Mouse (Mus musculus): ENCODE measurements around the gene Nrap.

Gene Nrap

DNA sequence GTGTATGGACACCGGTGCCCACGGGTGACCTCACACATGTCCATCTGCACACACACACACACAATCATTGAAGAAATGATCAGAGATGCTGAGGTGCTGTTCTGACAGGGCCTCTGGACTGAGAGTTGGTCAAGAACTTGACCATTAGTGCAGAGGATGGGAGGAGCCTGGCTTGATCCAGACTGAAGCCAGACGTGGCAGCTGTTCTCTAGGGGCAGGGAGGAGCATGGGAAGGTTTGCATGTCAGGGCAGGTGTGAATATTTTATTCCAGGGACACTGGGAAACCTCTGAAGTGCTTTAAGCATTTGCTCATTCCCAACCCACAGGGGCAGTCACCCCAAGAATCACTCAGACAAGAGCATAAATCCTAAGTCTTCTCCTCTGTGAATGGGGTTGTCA lies 92.6 kb downstream of the Nrap start:
- DNase-seq, result no peak

DNA sequence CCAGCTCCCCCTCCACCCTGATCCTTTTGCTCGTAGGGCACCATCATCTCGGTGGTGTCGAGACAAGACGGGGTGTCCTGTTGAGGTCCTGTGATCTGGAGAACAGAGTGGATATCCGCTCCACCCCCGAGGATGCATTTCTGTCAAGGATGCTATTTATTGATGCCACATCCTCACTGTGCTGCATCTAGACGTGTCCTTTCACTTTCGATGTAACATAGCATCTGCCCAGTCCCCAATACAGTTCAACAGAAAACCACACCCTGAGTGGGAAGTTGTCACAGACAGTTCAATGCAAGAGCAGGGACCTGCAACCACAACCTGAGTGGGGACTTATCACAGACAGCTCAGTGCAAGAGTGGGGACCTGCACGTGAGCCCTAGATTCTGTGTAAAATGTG lies 93.2 kb downstream of the Nrap start:
- DNase-seq, result no peak

DNA sequence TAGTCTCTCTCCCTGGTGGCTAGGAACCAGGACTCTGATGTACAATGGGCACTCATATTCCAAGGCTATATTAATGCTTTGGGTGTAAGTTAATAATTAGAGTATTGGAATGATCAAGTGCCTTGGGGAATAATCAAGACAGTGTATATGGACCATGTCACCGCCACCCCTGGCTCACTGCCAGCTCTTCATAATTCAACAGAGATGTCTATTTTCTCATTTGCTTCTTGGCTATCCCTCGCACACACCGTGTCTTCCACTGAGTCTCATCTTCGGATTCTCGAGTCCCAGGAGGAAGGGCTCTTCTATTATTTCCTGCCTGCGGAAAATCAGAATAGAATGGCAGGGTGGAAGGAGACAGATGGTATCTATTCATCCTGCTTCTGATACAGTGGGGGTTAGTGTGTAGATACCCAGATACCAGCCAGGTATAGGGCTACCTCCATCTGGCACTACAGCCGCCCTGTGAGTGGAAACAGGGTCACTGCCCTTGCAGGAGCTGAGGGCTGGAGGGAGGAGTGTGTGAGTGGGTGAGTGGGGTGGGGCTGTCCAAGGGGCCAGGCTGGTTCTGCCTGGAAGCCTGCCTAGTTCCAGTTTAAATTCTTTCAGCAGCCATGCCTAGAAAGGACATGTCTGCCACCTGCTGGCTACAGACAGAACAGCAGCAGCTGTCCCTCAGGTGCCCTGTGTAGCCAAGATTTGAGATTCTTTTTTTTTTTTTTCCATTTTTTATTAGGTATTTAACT lies 95.0 kb downstream of the Nrap start:
- DNase-seq, result peak; percentile 72 to 80

DNA sequence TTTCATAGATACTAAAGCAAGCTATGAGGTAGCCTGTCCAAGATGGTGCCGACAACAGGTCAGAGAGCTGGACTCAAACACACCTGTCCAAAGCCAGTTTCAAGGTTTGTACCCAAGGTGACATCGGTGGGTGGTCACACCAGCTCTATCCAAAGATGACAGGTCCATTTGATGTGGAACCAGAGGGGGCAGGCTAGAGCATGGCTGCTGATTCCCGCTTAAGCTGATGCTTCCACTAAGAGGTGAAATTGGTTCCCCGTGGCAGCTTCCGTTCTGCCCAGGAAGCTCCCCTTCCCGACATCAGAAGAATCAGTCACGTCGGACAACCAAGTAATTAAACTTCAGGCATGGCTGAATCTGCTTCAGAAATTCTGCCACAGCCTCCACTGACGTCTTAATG lies 97.5 kb downstream of the Nrap start:
- DNase-seq, result no peak

- no peak for DNase-seq
Observed at GRCm38 (mm10) chr19:56291898-56292297, 97.9 kb downstream of the Nrap start.

DNA sequence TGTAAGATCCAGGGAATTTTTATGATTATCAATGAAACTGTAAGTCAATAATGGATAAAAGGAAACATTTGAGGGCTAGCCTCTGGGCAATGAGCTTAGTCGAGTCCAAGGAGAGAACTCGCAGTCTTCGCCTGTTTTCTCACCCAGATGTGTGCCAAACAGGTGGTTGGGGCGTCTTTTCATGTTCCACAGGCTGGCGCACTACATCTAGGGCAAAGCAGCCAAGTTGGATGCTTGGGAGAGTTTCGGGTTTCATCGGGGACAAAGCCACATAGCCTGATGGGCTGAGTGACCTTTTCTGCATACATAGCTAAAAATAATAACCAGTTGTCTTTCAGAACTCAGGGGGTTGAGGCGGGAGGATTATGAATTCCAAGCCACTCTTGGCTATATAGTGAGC lies 100.2 kb downstream of the Nrap start:
- no peak for DNase-seq

DNA sequence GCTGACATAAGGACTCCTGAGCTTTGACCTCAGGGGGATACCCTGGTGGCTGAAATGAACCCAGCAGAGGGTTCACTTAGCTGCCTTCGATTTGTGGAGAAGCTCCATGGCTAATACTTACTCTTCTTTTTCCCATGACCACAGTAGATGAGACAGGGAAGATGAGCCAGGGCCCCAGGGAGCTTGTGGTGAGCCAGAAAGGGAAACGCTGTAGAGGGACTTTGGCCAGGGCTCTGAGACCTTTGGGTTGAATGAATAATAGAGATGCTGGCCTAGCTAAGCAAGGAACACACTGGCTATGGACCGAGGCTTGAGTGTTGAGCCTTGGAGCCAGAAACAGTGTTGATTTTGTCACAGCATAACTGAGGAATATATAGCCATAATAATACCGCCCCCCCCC lies 101.4 kb downstream of the Nrap start:
- no peak for DNase-seq

GRCm38 (mm10) chr19:56287580-56288367 lies 102.1 kb downstream of the Nrap start:
- no peak for DNase-seq

DNA sequence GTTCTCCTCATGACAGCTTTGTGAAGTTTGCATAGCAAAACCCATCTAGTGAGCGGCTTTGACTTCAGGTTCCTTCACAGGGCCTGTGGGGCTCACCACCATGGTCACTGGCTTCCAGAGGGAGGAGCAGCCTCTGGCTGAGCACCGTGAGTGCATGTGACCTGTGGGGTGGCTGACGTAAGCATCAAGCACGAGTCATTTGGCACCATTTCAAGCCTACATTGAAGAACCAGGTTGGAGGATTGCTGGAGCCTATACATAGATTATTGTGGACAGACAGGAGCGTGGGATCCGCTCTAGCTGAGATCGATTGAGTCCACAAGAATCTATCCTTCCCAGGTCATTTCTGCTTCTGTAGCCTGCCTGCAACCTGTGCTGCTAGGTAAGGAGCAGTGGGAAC lies 103.0 kb downstream of the Nrap start, which contains the start of gene Habp2:
Habp2 (plus strand) TSS at position 272 of the 400 bp plus-strand sequence.
- no peak for DNase-seq

DNA sequence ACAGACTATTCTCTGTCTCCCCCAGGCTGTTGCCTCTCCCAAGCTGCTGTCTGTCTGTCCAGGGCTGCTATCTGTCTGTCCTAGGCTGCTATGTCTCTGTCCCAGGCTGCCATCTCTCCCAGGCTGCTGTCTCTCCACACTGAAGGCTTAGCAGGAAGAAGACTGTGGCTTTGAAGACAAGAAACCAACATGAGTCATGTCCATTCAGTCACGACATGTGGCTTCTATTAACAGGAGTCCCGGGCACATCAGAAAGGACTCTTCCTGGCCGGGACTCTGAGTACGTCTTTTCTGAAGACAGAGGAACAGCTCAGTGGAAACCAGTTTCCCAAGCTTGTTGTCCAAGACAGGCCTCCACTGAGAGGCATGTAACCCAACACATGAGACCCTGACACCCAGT lies 104.6 kb downstream of the Nrap start:
- DNase-seq, result no peak

- no peak for DNase-seq
Observed at GRCm38 (mm10) chr19:56278366-56278765, 111.5 kb downstream of the Nrap start.

GRCm38 (mm10) chr19:56277951-56278350 lies 111.9 kb downstream of the Nrap start:
- DNase-seq, result no peak

GRCm38 (mm10) chr19:56277140-56277804 lies 112.6 kb downstream of the Nrap start:
- DNase-seq, result no peak

DNA sequence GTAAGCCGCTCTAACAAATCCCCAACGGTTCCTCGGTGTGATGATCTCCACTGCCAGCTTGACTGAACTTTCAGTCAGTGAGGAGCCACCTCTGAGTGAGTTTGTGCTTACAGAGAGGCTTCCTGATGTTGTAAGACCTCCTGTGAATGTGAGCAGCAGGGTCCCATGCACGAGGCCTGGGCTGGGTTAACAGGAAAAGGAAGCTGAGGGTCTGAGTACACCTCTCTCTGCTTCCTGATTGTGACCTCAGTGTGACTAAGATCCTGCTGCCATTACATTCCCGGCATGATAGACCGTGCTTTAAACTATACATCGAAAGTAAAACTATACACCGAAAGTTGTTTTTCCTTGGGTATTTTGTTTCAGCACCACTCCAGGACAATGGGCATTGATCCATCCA lies 117.8 kb downstream of the Nrap start:
- no peak for DNase-seq
